Mouse (Mus musculus) liver, embryonic 18 days (tissue): ENCODE measurements around the gene Mrgprx2. TPM values are rescaled to one million over a fixed set of nuclear protein-coding genes. Genes with fewer than 3 reads are reported as not detected.

Experiments used
- polyA plus RNA-seq: library from polyadenylated mRNA; depleted of rRNA; stranded (reverse); fragments of >200 nt; gene quantifications from 2 replicates; pipeline ENCODE4 v1.2.3, GENCODE M21; 2012; rRNA removed

Mrgprx2 gene
- polyA plus RNA-seq: under 0.01 TPM in 1 of 2 replicates, not detected in the other

GRCm38 (mm10) chr7:48499221-48499620, at the start of gene Mrgprx2:
Gene Mrgprx2, minus strand, starts transcription at chr7:48499321.

GRCm38 (mm10) chr7:48456242-48456641, 42.9 kb downstream of the Mrgprx2 start, which contains the start of gene Mrgprb1:
Gene Mrgprb1, minus strand, starts transcription at chr7:48456342.

Other genes with a start within 250 kb of the Mrgprx2 start
- gene Mrgprb8, start 110.8 kb downstream of the Mrgprx2 start, polyA plus RNA-seq: not detected in 2 replicates
- not detected in 2 replicates for gene Mrgprb1, start 43.0 kb downstream of the Mrgprx2 start, polyA plus RNA-seq
- 0.02 TPM in 1 of 2 replicates, not detected in the other for gene Mrgprb2, start 58.8 kb upstream of the Mrgprx2 start, polyA plus RNA-seq
- not detected in 2 replicates for gene Mrgprb3, start 144.5 kb upstream of the Mrgprx2 start, polyA plus RNA-seq